Mouse (Mus musculus) testis, adult 2 months (tissue): ENCODE results near the gene Hrct1. TPM values are rescaled to one million over a fixed set of nuclear protein-coding genes. Genes with fewer than 3 reads are reported as not detected.
A peak's percentile ranks its signal among the peaks of the same experiment; 100 is the strongest.

Experiments used
- H3K27ac ChIP-seq: fragments of 200-500 bp; 2 replicates; pipeline ENCODE4 v1.5.1; 2012; ENCODE audit warnings: low read depth, low read length; ENCODE audit not compliant: control insufficient read depth, insufficient read depth
- H3K27me3 ChIP-seq: fragments of 200-500 bp; 2 replicates; pipeline ENCODE4 v1.6.1; 2012; ENCODE audit warnings: mild to moderate bottlenecking, low read length, moderate library complexity; ENCODE audit not compliant: control insufficient read depth, insufficient read depth
- H3K36me3 ChIP-seq: fragments of 200-500 bp; 2 replicates; pipeline ENCODE4 v1.6.1; 2012; ENCODE audit warnings: mild to moderate bottlenecking, low read length; ENCODE audit not compliant: control insufficient read depth, insufficient read depth
- H3K4me1 ChIP-seq: fragments of 200-500 bp; 2 replicates; pipeline ENCODE4 v1.6.1; 2012; ENCODE audit warnings: low read length; ENCODE audit not compliant: control insufficient read depth, insufficient read depth
- H3K4me3 ChIP-seq: fragments of 200-500 bp; 2 replicates; pipeline ENCODE4 v1.5.1; 2012; ENCODE audit warnings: low read depth, mild to moderate bottlenecking, low read length, moderate library complexity, mixed read lengths; ENCODE audit not compliant: control insufficient read depth
- CTCF ChIP-seq: fragments of 200-500 bp; IDR thresholded peaks from 2 replicates; pipeline ENCODE4 v1.5.1; 2012; ENCODE audit warnings: low read depth, mild to moderate bottlenecking, inconsistent platforms, low read length, moderate library complexity; ENCODE audit not compliant: control insufficient read depth, insufficient read depth, insufficient replicate concordance
- POLR2A ChIP-seq: fragments of 200-500 bp; IDR thresholded peaks from 2 replicates; pipeline ENCODE4 v1.6.1; 2012; ENCODE audit warnings: low read depth, mild to moderate bottlenecking, inconsistent platforms, low read length, moderate library complexity; ENCODE audit not compliant: control insufficient read depth
- polyA plus RNA-seq: library from polyadenylated mRNA; depleted of rRNA; stranded (reverse); fragments of >200 nt; gene quantifications from 2 replicates; pipeline ENCODE4 v1.2.3, GENCODE M21; 2012

Gene Hrct1
- polyA plus RNA-seq, 1 experiment: 0.62 TPM

GRCm38 (mm10) chr4:43713652-43714219 lies 13.3 kb upstream of the Hrct1 start:
- TF ChIP-seq POLR2A: no peak
- no peak for TF ChIP-seq CTCF
- H3K27me3 ChIP-seq: no peaks in the 10 kb centered on the region
- no peaks in the 10 kb centered on the region for H3K36me3 ChIP-seq
- no peaks in the 10 kb centered on the region for H3K4me1 ChIP-seq
- no peak overlapping the region for H3K27ac ChIP-seq
- no peak overlapping the region for H3K4me3 ChIP-seq

DNA sequence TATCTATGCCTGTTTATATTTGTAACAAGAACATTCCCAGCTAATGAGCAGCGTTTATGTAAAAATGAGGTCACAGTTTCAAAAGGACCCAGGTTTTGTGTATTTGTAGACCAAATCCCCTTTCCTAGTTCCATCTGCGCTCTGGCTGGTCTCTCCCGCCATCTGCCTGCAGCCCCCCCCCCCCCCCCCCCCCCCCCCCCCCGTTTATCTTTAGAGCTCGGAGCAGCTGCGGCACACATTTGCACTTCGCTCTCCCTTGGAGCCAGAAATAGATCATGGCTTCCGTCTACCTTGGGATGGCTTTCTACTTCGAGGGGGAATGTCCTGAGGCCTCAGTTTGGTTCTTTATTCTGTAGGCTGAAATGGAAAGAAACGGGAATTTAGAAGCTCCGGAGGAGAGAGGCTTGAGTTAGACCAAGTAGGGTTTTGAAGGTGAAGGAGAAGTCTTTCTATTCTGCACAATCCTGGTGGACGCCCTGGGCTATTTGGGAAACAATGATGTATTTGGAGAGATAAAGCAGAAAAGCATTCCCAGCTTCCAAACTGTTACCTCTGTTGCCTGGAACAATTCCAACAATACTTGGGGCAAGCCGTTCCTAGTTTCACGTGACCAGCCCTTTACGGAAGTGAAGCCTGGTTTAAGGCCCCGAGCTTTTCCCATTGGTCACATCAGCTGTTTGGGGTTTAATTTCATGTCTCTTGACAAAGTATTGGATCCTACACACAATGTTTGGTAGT lies 6.3 kb upstream of the Hrct1 start:
- Histone ChIP-seq H3K36me3 (no peaks in the 10 kb centered on the region), H3K4me1 (no peaks in the 10 kb centered on the region; the same call in 1 of the 2 replicates), H3K27me3 (no peaks in the 10 kb centered on the region), H3K27ac (no peak overlapping the region), H3K4me3 (no peak overlapping the region)
- TF ChIP-seq POLR2A (no peak), CTCF (no peak)

DNA sequence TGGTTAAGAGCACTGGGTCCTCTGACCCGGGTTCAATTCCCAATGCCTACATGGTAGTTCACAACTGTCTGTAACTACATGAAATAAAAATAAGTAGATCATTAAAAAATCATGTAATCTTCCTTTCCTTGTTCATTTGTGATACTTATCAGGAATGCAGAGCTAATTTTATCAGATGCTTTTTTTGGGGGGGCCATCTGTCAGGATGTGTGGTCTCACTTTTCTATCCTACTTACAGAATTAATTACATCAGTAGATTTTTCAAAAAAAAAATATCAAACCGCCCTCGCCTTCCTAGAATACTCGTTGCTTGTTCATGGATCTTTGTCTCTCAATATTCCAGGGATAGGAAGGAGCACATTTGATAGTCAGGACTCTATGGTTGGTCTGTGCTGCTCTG lies 4.8 kb upstream of the Hrct1 start:
- no peak overlapping the region for H3K27ac ChIP-seq
- H3K27me3 ChIP-seq: no peaks in the 10 kb centered on the region
- H3K36me3 ChIP-seq: no peaks in the 10 kb centered on the region
- no peak for TF ChIP-seq CTCF
- no peak for TF ChIP-seq POLR2A
- no peak overlapping the region for H3K4me3 ChIP-seq
- H3K4me1 ChIP-seq: no peaks in the 10 kb centered on the region; the same call in none of the 2 replicates

DNA sequence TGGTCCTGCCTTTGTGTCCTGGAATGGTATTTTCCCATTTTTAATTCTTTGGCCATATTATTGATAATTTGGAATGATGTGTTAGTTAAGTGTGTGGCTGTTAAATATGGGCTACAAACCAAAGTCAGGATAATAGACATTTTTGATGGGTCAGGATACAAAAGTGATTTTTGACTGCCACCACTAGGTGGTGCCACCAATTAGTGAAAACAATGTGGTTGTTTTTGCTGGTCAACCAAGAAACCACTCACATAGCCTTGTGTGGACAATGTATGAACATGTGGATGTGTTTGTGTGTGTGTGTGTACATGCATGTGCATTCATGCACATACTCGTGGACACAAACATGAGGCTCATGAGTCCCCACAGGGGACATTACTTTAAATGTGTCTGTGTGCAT lies 2.2 kb upstream of the Hrct1 start:
- no peak for TF ChIP-seq POLR2A
- no peak; the same call in 1 of the 2 replicates for TF ChIP-seq CTCF
- Histone ChIP-seq H3K36me3 (no peaks in the 10 kb centered on the region), H3K4me3 (no peak overlapping the region), H3K27ac (no peak overlapping the region), H3K27me3 (no peaks in the 10 kb centered on the region), H3K4me1 (peaks cover 8% of the 10 kb centered on the region)

- H3K4me1 ChIP-seq: peaks cover 23% of the 10 kb centered on the region
- H3K27me3 ChIP-seq: no peaks in the 10 kb centered on the region
- no peaks in the 10 kb centered on the region for H3K36me3 ChIP-seq
- H3K4me3 ChIP-seq: no peak overlapping the region
- H3K27ac ChIP-seq: no peak overlapping the region
- no peak for TF ChIP-seq CTCF
- no peak for TF ChIP-seq POLR2A
These were observed 577 bp upstream of the Hrct1 start for GRCm38 (mm10) chr4:43726228-43726993.

GRCm38 (mm10) chr4:43727718-43728575 lies 959 bp downstream of the Hrct1 start:
- peak overlapping the region; percentile 84 for H3K27ac ChIP-seq

More at GRCm38 (mm10) chr4:43727718-43728575, 959 bp downstream of the Hrct1 start:
- Histone ChIP-seq H3K4me3 (no peak overlapping the region), H3K4me1 (peaks cover 23% of the 10 kb centered on the region), H3K36me3 (no peaks in the 10 kb centered on the region), H3K27me3 (no peaks in the 10 kb centered on the region)
- no peak for TF ChIP-seq POLR2A
- no peak for TF ChIP-seq CTCF
